Mouse (Mus musculus): ENCODE measurements around the gene 1810055G02Rik. TPM values are rescaled to one million over a fixed set of nuclear protein-coding genes. Genes with fewer than 3 reads are reported as not detected.
A peak's percentile ranks its signal among the peaks of the same experiment; 100 is the strongest.

1810055G02Rik gene
- polyA plus RNA-seq, 1 experiment, result 0.99 TPM

- H3K36me3 ChIP-seq (ENCODE audit: control insufficient read depth), result no peaks in the 10 kb centered on the region
- peaks cover 5% of the 10 kb centered on the region; the same call in 1 of the 2 replicates for H3K9me3 ChIP-seq (ENCODE audit: control insufficient read depth, low read length)
- peaks cover 8% of the 10 kb centered on the region for H3K4me1 ChIP-seq (ENCODE audit: control insufficient read depth)
- TF ChIP-seq TAL1 (IDR thresholded peaks at IDR 0.05; ENCODE audit: low read length), result no peak
- TF ChIP-seq GATA1 (IDR thresholded peaks at IDR 0.05; ENCODE audit: low read length), result no peak
- H3K4me3 ChIP-seq (replicated peaks), result no peak overlapping the region
- no peaks in the 10 kb centered on the region for H3K27me3 ChIP-seq (ENCODE audit: control insufficient read depth)
Measured at GRCm38 (mm10) chr19:3723904-3724303, 15.8 kb downstream of the 1810055G02Rik start.

GRCm38 (mm10) chr19:3724779-3725178, 16.7 kb downstream of the 1810055G02Rik start:
- Histone ChIP-seq H3K4me3 (replicated peaks) (no peak overlapping the region), H3K4me1 (ENCODE audit: control insufficient read depth) (no peaks in the 10 kb centered on the region), H3K36me3 (ENCODE audit: control insufficient read depth) (no peaks in the 10 kb centered on the region), H3K9me3 (ENCODE audit: control insufficient read depth, low read length) (peaks cover 5% of the 10 kb centered on the region; the same call in 1 of the 2 replicates), H3K27me3 (ENCODE audit: control insufficient read depth) (no peaks in the 10 kb centered on the region)
- no peak for TF ChIP-seq TAL1 (IDR thresholded peaks at IDR 0.05; ENCODE audit: low read length)
- no peak for TF ChIP-seq GATA1 (IDR thresholded peaks at IDR 0.05; ENCODE audit: low read length)

GRCm38 (mm10) chr19:3728901-3729300, 20.8 kb downstream of the 1810055G02Rik start:
- peaks cover under 1% of the 10 kb centered on the region; the same call in 1 of the 2 replicates for H3K9me3 ChIP-seq (ENCODE audit: control insufficient read depth, low read length)
- TF ChIP-seq GATA1 (IDR thresholded peaks at IDR 0.05; ENCODE audit: low read length) (no peak), TAL1 (IDR thresholded peaks at IDR 0.05; ENCODE audit: low read length) (no peak)
- H3K36me3 ChIP-seq (ENCODE audit: control insufficient read depth), result no peaks in the 10 kb centered on the region

GRCm38 (mm10) chr19:3730781-3731646, 22.9 kb downstream of the 1810055G02Rik start:
- Histone ChIP-seq H3K36me3 (ENCODE audit: control insufficient read depth) (no peaks in the 10 kb centered on the region), H3K4me3 (replicated peaks) (no peak overlapping the region), H3K27me3 (ENCODE audit: control insufficient read depth) (no peaks in the 10 kb centered on the region), H3K4me1 (ENCODE audit: control insufficient read depth) (no peaks in the 10 kb centered on the region), H3K9me3 (ENCODE audit: control insufficient read depth, low read length) (no peaks in the 10 kb centered on the region)
- no peak for TF ChIP-seq TAL1 (IDR thresholded peaks at IDR 0.05; ENCODE audit: low read length)
- no peak for TF ChIP-seq GATA1 (IDR thresholded peaks at IDR 0.05; ENCODE audit: low read length)

More at GRCm38 (mm10) chr19:3728901-3729300, 20.8 kb downstream of the 1810055G02Rik start:
- H3K27me3 ChIP-seq (ENCODE audit: control insufficient read depth), result no peaks in the 10 kb centered on the region
- H3K4me3 ChIP-seq (replicated peaks), result no peak overlapping the region
- no peaks in the 10 kb centered on the region for H3K4me1 ChIP-seq (ENCODE audit: control insufficient read depth)

GRCm38 (mm10) chr19:3736001-3736400, 27.9 kb downstream of the 1810055G02Rik start:
- no peaks in the 10 kb centered on the region for H3K27me3 ChIP-seq (ENCODE audit: control insufficient read depth)
- H3K4me1 ChIP-seq (ENCODE audit: control insufficient read depth), result no peaks in the 10 kb centered on the region
- no peak overlapping the region for H3K4me3 ChIP-seq (replicated peaks)
- H3K9me3 ChIP-seq (ENCODE audit: control insufficient read depth, low read length), result no peaks in the 10 kb centered on the region
- no peaks in the 10 kb centered on the region for H3K36me3 ChIP-seq (ENCODE audit: control insufficient read depth)
- TF ChIP-seq TAL1 (IDR thresholded peaks at IDR 0.05; ENCODE audit: low read length) (no peak), GATA1 (IDR thresholded peaks at IDR 0.05; ENCODE audit: low read length) (no peak)

GRCm38 (mm10) chr19:3739650-3740049, 31.6 kb downstream of the 1810055G02Rik start:
- H3K9me3 ChIP-seq (ENCODE audit: control insufficient read depth, low read length), result no peaks in the 10 kb centered on the region
- TF ChIP-seq GATA1 (IDR thresholded peaks at IDR 0.05; ENCODE audit: low read length) (no peak), TAL1 (IDR thresholded peaks at IDR 0.05; ENCODE audit: low read length) (no peak)
- no peaks in the 10 kb centered on the region for H3K27me3 ChIP-seq (ENCODE audit: control insufficient read depth)
- H3K4me1 ChIP-seq (ENCODE audit: control insufficient read depth), result peaks cover 4% of the 10 kb centered on the region
- H3K4me3 ChIP-seq (replicated peaks), result no peak overlapping the region
- no peaks in the 10 kb centered on the region for H3K36me3 ChIP-seq (ENCODE audit: control insufficient read depth)

GRCm38 (mm10) chr19:3742716-3743115, 34.6 kb downstream of the 1810055G02Rik start:
- Histone ChIP-seq H3K9me3 (ENCODE audit: control insufficient read depth, low read length) (peaks cover 7% of the 10 kb centered on the region), H3K27me3 (ENCODE audit: control insufficient read depth) (no peaks in the 10 kb centered on the region), H3K36me3 (ENCODE audit: control insufficient read depth) (no peaks in the 10 kb centered on the region), H3K4me1 (ENCODE audit: control insufficient read depth) (peaks cover 4% of the 10 kb centered on the region), H3K4me3 (replicated peaks) (no peak overlapping the region)
- no peak for TF ChIP-seq GATA1 (IDR thresholded peaks at IDR 0.05; ENCODE audit: low read length)
- TF ChIP-seq TAL1 (IDR thresholded peaks at IDR 0.05; ENCODE audit: low read length), result no peak

- no peak overlapping the region for H3K4me3 ChIP-seq (replicated peaks)
- no peaks in the 10 kb centered on the region for H3K27me3 ChIP-seq (ENCODE audit: control insufficient read depth)
- peaks cover 4% of the 10 kb centered on the region for H3K4me1 ChIP-seq (ENCODE audit: control insufficient read depth)
- H3K36me3 ChIP-seq (ENCODE audit: control insufficient read depth), result no peaks in the 10 kb centered on the region
- H3K9me3 ChIP-seq (ENCODE audit: control insufficient read depth, low read length), result peaks cover 12% of the 10 kb centered on the region
- TF ChIP-seq GATA1 (IDR thresholded peaks at IDR 0.05; ENCODE audit: low read length) (no peak), TAL1 (IDR thresholded peaks at IDR 0.05; ENCODE audit: low read length) (no peak)
Measured at GRCm38 (mm10) chr19:3743362-3743761, 35.3 kb downstream of the 1810055G02Rik start.

GRCm38 (mm10) chr19:3743851-3744512, 35.9 kb downstream of the 1810055G02Rik start:
- no peaks in the 10 kb centered on the region for H3K36me3 ChIP-seq (ENCODE audit: control insufficient read depth)
- H3K4me1 ChIP-seq (ENCODE audit: control insufficient read depth), result peaks cover 4% of the 10 kb centered on the region
- peak overlapping the region; percentile 52 for H3K4me3 ChIP-seq (replicated peaks)
- TF ChIP-seq TAL1 (IDR thresholded peaks at IDR 0.05; ENCODE audit: low read length), result no peak
- TF ChIP-seq GATA1 (IDR thresholded peaks at IDR 0.05; ENCODE audit: low read length), result no peak
- no peaks in the 10 kb centered on the region for H3K27me3 ChIP-seq (ENCODE audit: control insufficient read depth)
- peaks cover 15% of the 10 kb centered on the region for H3K9me3 ChIP-seq (ENCODE audit: control insufficient read depth, low read length)
